20 mouse cellular contexts compared by ENCODE assay signal in genomic region chr5:103923755-103924154, GRCm38 (mm10). TPM values are rescaled to one million over a fixed set of nuclear protein-coding genes. Genes with fewer than 3 reads are reported as not detected.
"Had no signal": no experiment of that assay in that cellular context is flagged by ENCODE, and none has a peak within 500 bp of the region (broad histone marks: within the 10 kb centered on the region; RNA-seq: fewer than 3 reads in every experiment).

No protein-coding gene starts in this region.

- H3K9me3 ChIP-seq: liver, embryonic 13.5 days; liver, embryonic 15.5 days; megakaryocyte, embryonic 14.5 days; midbrain, embryonic 12.5 days; neural tube, embryonic 12.5 days; stomach, embryonic 15.5 days had no signal

- H3K4me2 ChIP-seq: liver, embryonic 11.5 days; liver, embryonic 13.5 days; liver, embryonic 15.5 days; midbrain, embryonic 12.5 days; neural tube, embryonic 12.5 days; stomach, embryonic 15.5 days had no signal

- H3K4me3 ChIP-seq: liver, embryonic 13.5 days; liver, embryonic 15.5 days; megakaryocyte, embryonic 14.5 days; midbrain, embryonic 12.5 days; neural tube, embryonic 12.5 days; stomach, embryonic 15.5 days had no signal

- H3K27ac ChIP-seq: liver, embryonic 13.5 days; liver, embryonic 15.5 days; macrophage; midbrain, embryonic 12.5 days; neural tube, embryonic 12.5 days; stomach, embryonic 15.5 days; stomach, postnatal 0 days had no signal

- H3K36me3 ChIP-seq: liver, embryonic 13.5 days; liver, embryonic 15.5 days; midbrain, embryonic 12.5 days; neural tube, embryonic 12.5 days; stomach, embryonic 15.5 days had no signal

- H3K9ac ChIP-seq: liver, embryonic 13.5 days; liver, embryonic 15.5 days; liver, postnatal 0 days; midbrain, embryonic 12.5 days; neural tube, embryonic 12.5 days; stomach, embryonic 15.5 days had no signal

- DNase-seq: liver; liver, embryonic 13.5 days; liver, postnatal 0 days; lung, postnatal 14 days; midbrain, embryonic 14.5 days; right cerebral cortex, postnatal 14 days; thymus, adult 2 months; thymus, postnatal 25 days; thymus, postnatal 4 days had no signal

- H3K27me3 ChIP-seq: liver, embryonic 13.5 days; liver, embryonic 15.5 days; stomach, embryonic 15.5 days had no signal

- H3K4me1 ChIP-seq: midbrain, embryonic 12.5 days; neural tube, embryonic 12.5 days; stomach, embryonic 15.5 days had no signal

RNA-seq across cellular contexts. Expression of gene Hsd17b13, which starts 53.5 kb away (rescaled TPM):
- total RNA-seq: midbrain, postnatal 0 days; monocyte, adult 5-6 weeks had no signal
- polyA plus RNA-seq: macrophage; midbrain, embryonic 12.5 days; midbrain, embryonic 14.5 days; neural tube, embryonic 12.5 days; neural tube, embryonic 14.5 days; thymus, adult 2 months had no signal
